Mouse (Mus musculus) limb, embryonic 13.5 days (tissue): ENCODE results near the gene Bloc1s1. TPM values are rescaled to one million over a fixed set of nuclear protein-coding genes. Genes with fewer than 3 reads are reported as not detected.

Experiments
- ATAC-seq: fragments of 200-750 bp; cut with Nextera tagmentation; 2 replicates; pipeline ENCODE4 v1.8.0; 2017; ENCODE audit warnings: low read depth, moderate number of reproducible peaks, moderate TSS enrichment; ENCODE audit not compliant: low FRiP score
- H3K27ac ChIP-seq: fragments of 300-500 bp; sonication (generic); 2 replicates; pipeline ENCODE4 v1.5.1; 2015; ENCODE audit warnings: inconsistent platforms, mild to moderate bottlenecking, moderate library complexity
- H3K27me3 ChIP-seq: fragments of 300-500 bp; sonication (generic); 2 replicates; pipeline ENCODE4 v1.6.1; 2015; ENCODE audit warnings: mild to moderate bottlenecking, inconsistent platforms
- H3K36me3 ChIP-seq: fragments of 300-500 bp; sonication (generic); 2 replicates; pipeline ENCODE4 v1.6.1; 2015; ENCODE audit warnings: inconsistent platforms, mild to moderate bottlenecking, moderate library complexity
- H3K4me1 ChIP-seq: fragments of 300-500 bp; sonication (generic); 2 replicates; pipeline ENCODE4 v1.6.1; 2015; ENCODE audit warnings: inconsistent platforms
- H3K4me2 ChIP-seq: fragments of 300-500 bp; sonication (generic); replicated peaks from 2 replicates; pipeline ENCODE4 v1.6.1; 2015; ENCODE audit warnings: inconsistent platforms, mild to moderate bottlenecking, moderate library complexity
- H3K4me3 ChIP-seq: fragments of 300-500 bp; sonication (generic); 2 replicates; pipeline ENCODE4 v1.5.1; 2015; ENCODE audit warnings: moderate library complexity, mild to moderate bottlenecking, inconsistent platforms
- H3K9ac ChIP-seq: fragments of 300-500 bp; sonication (generic); 2 replicates; pipeline ENCODE4 v1.6.1; 2015; ENCODE audit warnings: mild to moderate bottlenecking, inconsistent platforms
- H3K9me3 ChIP-seq: fragments of 300-500 bp; sonication (generic); 2 replicates; pipeline ENCODE4 v1.6.1; 2016; ENCODE audit warnings: inconsistent platforms
- WGBS: fragments of 180-500 bp; shearing (Covaris S2); methylation state at CpG from one replicate; pipeline ENCODE4 v1.1.7; 2015; 5-methylcytosine and 5-hydroxymethylcytosine counted together
- polyA plus RNA-seq: library from polyadenylated mRNA; unstranded; fragments of >200 nt; fragmentation: Nextera tagmentation; extraction: Ambion mirVana; gene quantifications from 2 replicates; pipeline ENCODE4 v1.2.1, GENCODE M21; 2015

Gene Bloc1s1
- polyA plus RNA-seq, 1 experiment from 2014 or later, result 225 TPM

GRCm38 (mm10) chr10:128899759-128900490 is 23.9 kb downstream of the Bloc1s1 start:
- H3K27me3 ChIP-seq, result peaks cover 16% of the 10 kb centered on the region
- H3K27ac ChIP-seq, result no peak overlapping the region
- no peak overlapping the region for H3K9ac ChIP-seq
- no peak overlapping the region for H3K4me3 ChIP-seq
- no peak for ATAC-seq
- WGBS, result 79% methylated on average over 6 of the region's 6 CpGs
- peaks cover 19% of the 10 kb centered on the region for H3K4me1 ChIP-seq
- no peaks in the 10 kb centered on the region for H3K36me3 ChIP-seq
- no peaks in the 10 kb centered on the region for H3K9me3 ChIP-seq
- H3K4me2 ChIP-seq, result no peak overlapping the region

DNA sequence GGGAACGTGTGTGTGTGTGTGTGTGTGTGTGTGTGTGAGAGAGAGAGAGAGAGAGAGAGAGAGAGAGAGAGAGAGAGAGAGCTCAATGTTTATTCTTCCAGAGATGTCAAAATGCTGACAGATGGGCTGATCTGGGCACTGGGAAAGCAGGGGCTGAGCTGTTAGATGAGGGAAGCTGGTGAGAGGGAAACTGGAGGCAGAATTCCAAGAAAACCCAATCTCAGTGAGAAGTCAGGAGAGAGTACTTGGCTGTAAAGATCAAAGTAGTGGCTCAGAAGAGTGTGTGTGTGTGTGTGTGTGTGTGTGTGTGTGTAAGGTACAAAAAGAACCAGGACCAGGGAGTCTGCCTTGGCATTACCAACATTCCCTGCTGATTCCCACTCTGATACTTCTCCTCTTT is 26.3 kb downstream of the Bloc1s1 start:
- no peak for ATAC-seq
- Histone ChIP-seq H3K36me3 (no peaks in the 10 kb centered on the region), H3K4me2 (no peak overlapping the region), H3K4me3 (no peak overlapping the region), H3K27me3 (peaks cover 16% of the 10 kb centered on the region), H3K9ac (no peak overlapping the region), H3K27ac (no peak overlapping the region), H3K4me1 (peaks cover 26% of the 10 kb centered on the region), H3K9me3 (no peaks in the 10 kb centered on the region)
- 18% methylated on average over 1 of the region's 1 CpGs for WGBS

DNA sequence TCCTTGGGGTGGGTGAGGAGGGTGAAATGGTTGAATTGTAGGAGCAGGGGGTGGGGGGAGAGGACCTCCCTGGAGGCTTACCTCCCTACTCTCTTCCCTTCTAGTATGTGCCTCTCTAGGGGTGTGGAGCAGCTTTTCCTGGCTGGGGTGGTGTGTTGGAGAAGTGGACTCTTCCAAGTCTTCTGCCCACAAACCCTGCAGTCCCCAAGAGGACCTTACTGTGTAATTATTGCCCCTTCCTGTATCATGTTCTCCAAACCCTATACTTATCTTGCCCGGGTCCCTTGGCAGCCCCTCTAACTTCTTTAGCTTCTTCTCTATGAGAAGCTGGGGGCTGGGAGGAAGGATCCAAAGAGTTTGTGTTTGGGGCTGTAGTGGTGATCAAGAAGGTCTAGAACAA is 27.0 kb downstream of the Bloc1s1 start:
- H3K27me3 ChIP-seq, result peaks cover 16% of the 10 kb centered on the region
- no peaks in the 10 kb centered on the region for H3K9me3 ChIP-seq
- no peak overlapping the region for H3K27ac ChIP-seq
- peaks cover 30% of the 10 kb centered on the region for H3K4me1 ChIP-seq
- H3K4me3 ChIP-seq, result no peak overlapping the region
- H3K36me3 ChIP-seq, result no peaks in the 10 kb centered on the region
- no peak overlapping the region for H3K9ac ChIP-seq
- H3K4me2 ChIP-seq, result no peak overlapping the region
- ATAC-seq, result no peak
- 41% methylated on average over 1 of the region's 1 CpGs for WGBS

- WGBS, result 2% methylated on average over 17 of the region's 17 CpGs
- Histone ChIP-seq H3K4me2 (peak overlapping the region; percentile 51), H3K36me3 (no peaks in the 10 kb centered on the region), H3K27ac (no peak overlapping the region), H3K4me1 (peaks cover 30% of the 10 kb centered on the region), H3K9ac (peak overlapping the region; percentile 45), H3K9me3 (no peaks in the 10 kb centered on the region), H3K27me3 (peaks cover 16% of the 10 kb centered on the region), H3K4me3 (peak overlapping the region; percentile 16)
- no peak for ATAC-seq
Measured at GRCm38 (mm10) chr10:128895952-128896693, 27.7 kb downstream of the Bloc1s1 start.

DNA sequence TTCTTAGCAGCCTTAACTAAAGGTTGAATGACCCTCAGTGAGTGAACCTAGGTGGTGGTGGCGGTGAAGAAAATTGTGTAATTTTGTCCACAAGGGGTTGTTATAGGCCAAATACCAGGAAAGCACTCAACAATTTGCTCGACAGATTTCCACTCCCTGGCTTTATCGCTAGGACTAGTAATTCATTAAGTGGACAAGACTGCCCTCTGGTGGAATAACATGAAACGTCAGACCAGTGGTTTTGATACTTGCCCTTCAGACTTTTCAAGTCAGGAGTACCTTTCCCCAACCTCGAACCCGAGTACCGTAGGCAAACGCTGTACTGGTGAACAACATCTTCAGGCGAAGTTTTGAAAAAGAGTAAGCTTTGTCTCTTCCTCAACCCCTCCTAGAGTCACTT is 28.4 kb downstream of the Bloc1s1 start:
- H3K4me2 ChIP-seq, result peak overlapping the region; percentile 51
- H3K27ac ChIP-seq, result no peak overlapping the region
- WGBS, result 0% methylated on average over 9 of the region's 9 CpGs
- H3K27me3 ChIP-seq, result peaks cover 16% of the 10 kb centered on the region
- peak overlapping the region; percentile 35; the same call in 1 of the 2 replicates for H3K9ac ChIP-seq
- no peaks in the 10 kb centered on the region for H3K9me3 ChIP-seq
- H3K4me1 ChIP-seq, result peaks cover 30% of the 10 kb centered on the region
- peak overlapping the region; percentile 16; the same call in 1 of the 2 replicates for H3K4me3 ChIP-seq
- H3K36me3 ChIP-seq, result no peaks in the 10 kb centered on the region
- ATAC-seq, result no peak

DNA sequence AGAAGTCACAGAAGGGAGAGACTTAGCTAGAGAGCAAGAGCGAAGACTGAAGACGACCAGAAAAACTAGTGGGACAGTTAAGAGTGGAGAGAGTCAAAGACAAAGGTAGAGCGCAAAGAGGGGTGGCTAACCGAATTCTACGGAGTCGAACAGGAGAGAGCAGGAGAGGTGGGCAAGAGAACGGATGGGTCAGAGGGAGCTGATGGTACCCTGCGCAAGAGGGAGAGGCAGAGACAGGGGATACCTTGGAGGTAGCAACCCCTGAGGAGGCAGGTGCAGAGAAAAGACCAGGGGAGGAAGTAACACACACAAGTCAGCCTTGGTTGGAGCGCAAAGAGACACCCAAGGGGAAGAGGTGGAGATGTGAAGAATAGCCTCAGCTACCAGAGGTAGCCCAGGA is 31.6 kb downstream of the Bloc1s1 start:
- ATAC-seq, result no peak; the same call in 1 of the 2 replicates
- peaks cover 9% of the 10 kb centered on the region; the same call in 1 of the 2 replicates for H3K36me3 ChIP-seq

DNA sequence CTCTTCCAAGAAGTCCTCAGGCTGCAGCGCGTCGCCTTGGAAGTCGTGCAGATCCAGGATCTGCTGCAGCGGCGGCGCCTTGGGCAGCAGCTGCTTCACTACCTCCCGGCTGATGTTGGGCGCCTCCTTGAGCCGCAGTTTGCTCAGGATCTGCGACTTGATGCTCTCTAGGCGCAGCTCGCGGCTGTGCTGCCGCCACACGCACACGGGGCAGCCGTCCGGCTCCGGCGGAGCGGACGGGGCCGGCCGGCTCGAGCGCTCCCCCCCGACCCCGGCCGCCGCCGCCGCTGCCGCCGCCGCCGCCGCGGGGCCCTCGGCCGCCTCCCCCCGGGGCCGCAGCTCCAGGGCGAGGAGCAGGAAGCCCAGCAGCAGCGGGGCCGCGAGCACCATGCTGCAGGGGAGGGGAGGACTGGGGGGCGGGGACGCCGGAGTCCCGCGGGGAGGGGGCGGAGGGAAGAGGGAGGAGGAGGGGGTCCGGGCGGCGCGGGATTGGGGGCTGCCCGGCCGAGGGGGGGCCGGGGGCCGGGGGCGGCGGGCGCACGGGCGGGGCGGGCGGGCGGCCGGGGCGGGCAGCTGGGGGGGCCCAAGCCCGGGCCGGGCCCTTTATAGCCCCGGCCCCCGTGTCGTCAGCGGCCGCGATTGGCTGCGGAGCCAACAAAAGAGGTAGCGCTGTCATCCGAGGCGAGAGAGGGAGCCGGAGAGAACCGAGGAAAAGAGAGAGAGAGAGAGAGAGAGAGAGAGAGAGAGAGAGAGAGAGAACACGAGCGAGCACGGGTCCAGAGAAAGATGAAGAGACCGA is 32.3 kb downstream of the Bloc1s1 start, which contains the start of gene Gdf11:
Gdf11 (minus strand) TSS at position 423 of the 799 bp plus-strand sequence.
- no peaks in the 10 kb centered on the region for H3K9me3 ChIP-seq
- H3K27ac ChIP-seq, result peak within 1 kb of the TSS; percentile 95
- peak within 1 kb of the TSS; percentile 88 for H3K9ac ChIP-seq
- peak within 1 kb of the TSS; percentile 85 for H3K4me2 ChIP-seq
- peak; percentile 79 for ATAC-seq
- H3K4me3 ChIP-seq, result peak within 1 kb of the TSS; percentile 63
- H3K36me3 ChIP-seq, result peaks cover 15% of the 10 kb centered on the region
- peaks cover 8% of the 10 kb centered on the region for H3K27me3 ChIP-seq
- WGBS, result under 1% methylated on average over 41 of the region's 89 CpGs
- H3K4me1 ChIP-seq, result peaks cover 42% of the 10 kb centered on the region

More for the DNA sequence above, 31.6 kb downstream of the Bloc1s1 start:
- peak overlapping the region; percentile 63 for H3K4me3 ChIP-seq
- H3K27ac ChIP-seq, result peak overlapping the region; percentile 95
- H3K4me1 ChIP-seq, result peaks cover 48% of the 10 kb centered on the region
- peaks cover 16% of the 10 kb centered on the region for H3K27me3 ChIP-seq
- peak overlapping the region; percentile 88 for H3K9ac ChIP-seq
- H3K4me2 ChIP-seq, result peak overlapping the region; percentile 85
- 2% methylated on average over 9 of the region's 9 CpGs for WGBS
- no peaks in the 10 kb centered on the region for H3K9me3 ChIP-seq

- H3K9ac ChIP-seq, result peak overlapping the region; percentile 88
- peaks cover 39% of the 10 kb centered on the region for H3K4me1 ChIP-seq
- peaks cover 24% of the 10 kb centered on the region for H3K36me3 ChIP-seq
- no peaks in the 10 kb centered on the region for H3K27me3 ChIP-seq
- WGBS, result under 1% methylated on average over 39 of the region's 40 CpGs
- peak overlapping the region; percentile 85 for H3K4me2 ChIP-seq
- H3K27ac ChIP-seq, result peak overlapping the region; percentile 95
- H3K4me3 ChIP-seq, result peak overlapping the region; percentile 63
- peak; percentile 7; the same call in 1 of the 2 replicates for ATAC-seq
- no peaks in the 10 kb centered on the region for H3K9me3 ChIP-seq
Measured at GRCm38 (mm10) chr10:128890383-128891295, 33.2 kb downstream of the Bloc1s1 start.

DNA sequence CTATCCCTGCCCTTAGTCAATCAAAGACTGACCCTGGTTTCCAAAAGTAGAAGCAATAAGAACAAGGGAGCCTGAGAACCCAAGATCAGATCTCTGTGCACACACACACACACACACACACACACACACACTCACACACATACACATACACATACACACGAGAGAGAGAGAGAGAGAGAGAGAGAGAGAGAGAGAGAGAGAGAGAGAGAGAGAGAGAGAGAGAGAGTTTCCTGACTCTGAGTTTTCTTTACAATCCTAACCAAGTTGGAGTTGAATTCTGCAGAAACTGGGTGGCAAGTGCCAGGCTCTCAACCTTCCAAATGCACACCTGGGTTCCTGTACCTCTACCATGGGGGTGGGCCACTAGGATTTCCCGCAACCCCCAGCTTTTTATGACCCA is 34.0 kb downstream of the Bloc1s1 start:
- Histone ChIP-seq H3K9me3 (no peaks in the 10 kb centered on the region), H3K9ac (peak overlapping the region; percentile 88), H3K27me3 (no peaks in the 10 kb centered on the region), H3K4me2 (peak overlapping the region; percentile 85), H3K4me1 (peaks cover 35% of the 10 kb centered on the region), H3K4me3 (peak overlapping the region; percentile 63), H3K36me3 (peaks cover 32% of the 10 kb centered on the region), H3K27ac (peak overlapping the region; percentile 95)
- no peak for ATAC-seq
- WGBS, result 0% methylated on average over 1 of the region's 2 CpGs

DNA sequence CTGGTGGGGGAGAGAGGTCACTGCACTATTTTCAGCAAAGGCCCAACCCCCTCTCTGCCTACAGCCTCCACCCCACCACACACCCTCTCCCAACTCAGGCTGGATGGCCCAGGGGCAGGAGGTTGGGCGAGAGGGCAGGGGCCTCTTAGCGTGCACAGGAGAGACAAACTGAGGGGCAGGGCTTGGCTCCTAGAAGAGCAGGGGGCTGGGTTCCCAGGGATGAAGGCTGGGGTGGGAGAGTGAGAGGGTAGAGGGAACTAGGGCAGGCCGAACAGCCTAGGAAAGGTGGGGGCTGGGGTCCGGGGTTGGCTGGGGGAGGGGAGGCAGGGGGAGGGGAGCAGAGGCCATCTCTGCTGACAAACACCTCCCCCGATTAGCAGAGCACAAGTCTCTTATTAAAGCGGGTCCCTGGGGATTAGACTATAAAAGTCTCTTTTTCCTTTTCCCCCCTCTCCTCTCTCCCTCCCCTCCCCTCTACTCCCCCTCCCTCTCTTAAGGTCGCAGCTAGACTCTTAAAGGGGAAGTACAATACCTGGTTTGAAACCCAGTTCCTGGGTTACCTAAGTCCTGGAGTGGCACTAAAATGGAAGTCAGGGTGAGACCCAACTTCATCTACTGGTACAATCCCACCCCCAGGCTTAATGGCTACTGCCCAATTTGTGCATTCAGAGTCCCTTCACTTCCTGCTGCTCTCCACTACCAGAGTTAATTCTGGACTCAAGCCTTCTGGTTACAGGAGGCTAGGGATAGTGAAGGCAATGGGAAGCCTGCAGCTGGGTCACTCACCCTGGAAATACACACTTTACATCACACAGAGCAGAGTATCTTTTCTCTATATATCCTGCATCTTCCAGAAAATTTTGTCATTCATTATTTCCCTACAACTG is 34.7 kb downstream of the Bloc1s1 start:
- peaks cover 35% of the 10 kb centered on the region for H3K4me1 ChIP-seq
- WGBS, result 0% methylated on average over 7 of the region's 7 CpGs
- H3K4me2 ChIP-seq, result peak overlapping the region; percentile 85
- ATAC-seq, result peak; percentile 60
- no peaks in the 10 kb centered on the region for H3K27me3 ChIP-seq
- no peaks in the 10 kb centered on the region for H3K9me3 ChIP-seq
- H3K9ac ChIP-seq, result peak overlapping the region; percentile 56
- peak overlapping the region; percentile 95 for H3K27ac ChIP-seq
- peak overlapping the region; percentile 63 for H3K4me3 ChIP-seq
- peaks cover 37% of the 10 kb centered on the region for H3K36me3 ChIP-seq
